Mouse (Mus musculus): ENCODE measurements around the gene H2-M3.

DNA sequence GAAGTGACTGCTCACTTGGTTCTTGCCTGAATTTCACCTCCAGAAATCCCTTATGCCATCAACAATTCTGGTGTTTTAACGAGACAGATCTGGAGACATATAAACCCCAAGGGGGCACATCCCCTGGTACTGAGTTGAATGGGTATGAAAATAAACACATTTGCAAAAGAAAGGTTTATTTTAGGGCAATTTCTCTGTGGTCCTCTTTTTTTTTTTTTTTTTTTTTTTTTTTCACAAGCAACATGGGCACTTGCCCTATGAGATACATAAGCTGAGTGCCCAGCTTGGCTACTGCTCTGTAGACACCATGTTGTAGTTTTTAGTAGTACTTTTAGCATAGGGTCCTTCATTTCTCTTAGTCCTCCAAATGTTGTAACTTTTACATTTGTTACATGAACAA lies 13.3 kb downstream of the H2-M3 start, which contains the start of gene Olfr99:
- TF ChIP-seq CTCF (IDR thresholded peaks at IDR 0.05; ENCODE audit: control insufficient read depth, insufficient read depth, insufficient read length) (no peak), MYOD1 (IDR thresholded peaks at IDR 0.05; ENCODE audit: control insufficient read depth, insufficient read length, low read depth) (no peak), USF1 (IDR thresholded peaks at IDR 0.05; ENCODE audit: low read depth) (no peak), MAX (IDR thresholded peaks at IDR 0.05) (no peak), MYOG (IDR thresholded peaks at IDR 0.05; ENCODE audit: control insufficient read depth, extremely low read depth, insufficient read length) (no peak), CEBPB (IDR thresholded peaks at IDR 0.05; ENCODE audit: low read depth) (no peak), FOSL1 (IDR thresholded peaks at IDR 0.05; ENCODE audit: insufficient read depth, low read length, poor library complexity, severe bottlenecking) (no peak)
